Mouse (Mus musculus): ENCODE measurements around the gene Phf21a. TPM values are rescaled to one million over a fixed set of nuclear protein-coding genes. Genes with fewer than 3 reads are reported as not detected.

Gene Phf21a
- total RNA-seq, 2 experiments from 2014 or later = 32.6 to 33.6 TPM

- no peak for DNase-seq
- intact Hi-C loops (cut with DNase I) = no loop called here
Observed at GRCm38 (mm10) chr2:92277787-92278186, 184.9 kb downstream of the Phf21a start.

- intact Hi-C loops (cut with DNase I) = no loop called here
- no peak for DNase-seq
Observed at GRCm38 (mm10) chr2:92278663-92279062, 185.7 kb downstream of the Phf21a start.

GRCm38 (mm10) chr2:92279398-92279797, 186.5 kb downstream of the Phf21a start:
- intact Hi-C loops (cut with DNase I) = no loop called here
- DNase-seq = no peak

DNA sequence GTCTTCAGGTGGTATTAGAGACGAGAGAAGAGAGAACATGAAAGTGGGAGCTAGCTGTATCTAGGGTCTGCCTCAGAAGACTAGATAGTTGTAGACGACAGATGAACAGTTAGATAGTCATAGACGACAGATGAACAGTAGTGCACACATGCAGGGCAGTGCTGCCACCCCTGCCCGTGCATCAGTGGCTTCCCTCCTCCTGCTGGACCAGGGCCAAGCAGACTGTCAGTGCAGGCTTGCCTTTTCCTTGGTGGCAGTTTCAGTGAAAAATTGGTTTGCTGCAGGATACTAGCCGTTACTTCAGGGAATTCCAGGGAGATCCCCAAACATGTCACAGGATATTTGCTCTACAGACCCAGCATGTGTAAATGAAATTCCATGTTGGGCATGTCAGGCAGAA, 192.7 kb downstream of the Phf21a start:
- no peak for DNase-seq
- intact Hi-C loops (cut with DNase I) = no loop called here

DNA sequence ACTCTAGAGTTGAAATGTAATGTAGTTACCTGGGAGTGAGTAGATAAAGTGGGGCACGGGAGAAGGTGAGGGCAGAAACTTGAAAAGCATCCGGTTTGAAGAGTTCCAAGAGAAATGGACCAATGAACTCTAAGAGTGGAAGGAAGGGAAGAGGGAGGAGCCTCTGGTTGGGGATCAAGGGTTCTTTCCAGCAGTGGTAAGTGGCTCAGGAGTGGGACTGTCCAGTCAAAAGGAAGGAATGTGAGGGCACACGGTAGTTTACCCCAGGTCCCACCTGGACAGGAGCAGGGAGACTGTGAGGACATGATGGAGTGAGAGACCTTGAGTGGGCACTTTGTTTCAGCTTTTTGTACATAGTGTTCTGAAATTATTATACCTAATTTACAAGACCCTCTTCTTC, 196.4 kb downstream of the Phf21a start:
- DNase-seq = no peak
- intact Hi-C loops (cut with DNase I) = no loop called here

DNA sequence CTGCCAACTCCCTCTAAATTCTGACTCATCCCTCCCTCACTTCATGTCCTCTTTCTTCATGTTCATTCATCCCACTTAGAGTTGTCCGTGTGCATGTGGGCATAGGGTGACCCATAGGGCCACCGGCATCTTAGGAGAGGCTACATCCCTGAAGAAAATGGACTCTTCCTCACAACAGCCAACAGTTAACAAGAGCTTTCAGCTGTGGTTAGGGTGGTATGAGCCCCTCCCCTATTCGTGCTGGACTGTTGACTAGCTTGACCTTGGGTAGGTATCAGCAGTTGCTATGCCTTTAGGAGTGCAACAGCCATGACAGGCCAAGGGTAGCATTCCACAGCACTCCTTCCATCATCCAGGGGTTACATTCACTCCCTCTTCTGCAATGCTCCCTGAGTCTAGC, 198.6 kb downstream of the Phf21a start:
- no peak for DNase-seq
- intact Hi-C loops (cut with DNase I) = no loop called here

DNA sequence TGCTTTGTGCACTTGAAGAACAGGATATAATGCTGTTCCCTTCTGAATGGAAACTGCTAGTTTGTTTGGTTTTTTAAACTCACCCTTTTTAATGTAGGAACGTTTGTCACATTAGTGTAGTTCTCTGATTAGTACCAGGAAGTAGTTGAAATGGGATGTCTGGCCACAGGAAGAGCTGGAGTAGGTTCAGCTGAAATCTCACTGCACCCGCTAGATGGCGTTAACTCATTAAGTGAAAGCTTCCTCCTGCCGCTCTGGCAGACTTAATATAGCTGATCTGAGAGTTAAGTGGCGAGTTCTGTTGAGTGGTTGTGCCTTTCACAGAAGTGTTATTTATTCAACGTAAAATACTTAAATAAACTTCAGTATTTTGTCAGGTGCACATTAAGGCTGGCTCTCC, 203.5 kb downstream of the Phf21a start:
- intact Hi-C loops (cut with DNase I) = loop anchor here (2.0 kb wide), 2 partner anchors 36 to 142 kb away; no protein-coding TSS in a partner anchor
- DNase-seq = peak; percentile 80 to 88

GRCm38 (mm10) chr2:92299896-92300295, 207.0 kb downstream of the Phf21a start:
- no peak for DNase-seq
- intact Hi-C loops (cut with DNase I) = no loop called here

DNA sequence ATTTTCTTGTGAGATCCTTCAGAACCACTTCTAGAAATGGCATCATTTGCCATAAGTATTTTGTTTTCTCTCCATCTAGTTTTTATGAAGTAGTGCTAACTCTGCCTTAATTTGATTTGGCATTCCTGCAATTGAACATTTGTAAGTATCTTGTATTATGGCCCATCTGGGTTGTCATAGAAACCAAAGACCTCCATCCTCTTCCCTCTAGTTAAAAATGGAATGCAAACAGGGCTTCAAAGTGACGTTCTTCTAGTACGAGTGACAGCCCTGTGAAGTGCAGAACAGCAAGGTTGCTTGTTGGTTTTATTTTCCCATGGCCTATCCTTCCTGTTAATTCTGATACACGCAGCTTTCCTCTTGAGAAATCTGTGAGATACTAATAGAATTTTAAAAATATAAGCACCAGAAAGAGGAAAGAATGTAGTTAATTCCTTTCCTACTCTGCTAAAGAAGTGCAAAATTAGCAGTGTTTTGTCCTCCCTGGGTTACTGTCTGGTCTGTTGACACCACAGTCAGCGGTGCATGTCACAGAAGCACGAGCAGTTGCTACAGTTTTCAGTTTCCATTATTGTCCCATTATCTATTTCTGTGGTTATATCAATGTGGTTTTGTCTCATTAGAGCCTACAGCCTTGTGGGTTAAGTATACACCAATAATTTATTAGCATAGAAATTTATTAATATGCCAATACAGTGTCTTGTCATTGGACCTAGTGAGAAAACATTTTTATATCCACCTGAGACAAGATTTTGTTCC, 209.1 kb downstream of the Phf21a start:
- intact Hi-C loops (cut with DNase I) = no loop called here
- no peak for DNase-seq

GRCm38 (mm10) chr2:92312542-92312941, 219.6 kb downstream of the Phf21a start:
- intact Hi-C loops (cut with DNase I) = no loop called here
- no peak for DNase-seq

DNA sequence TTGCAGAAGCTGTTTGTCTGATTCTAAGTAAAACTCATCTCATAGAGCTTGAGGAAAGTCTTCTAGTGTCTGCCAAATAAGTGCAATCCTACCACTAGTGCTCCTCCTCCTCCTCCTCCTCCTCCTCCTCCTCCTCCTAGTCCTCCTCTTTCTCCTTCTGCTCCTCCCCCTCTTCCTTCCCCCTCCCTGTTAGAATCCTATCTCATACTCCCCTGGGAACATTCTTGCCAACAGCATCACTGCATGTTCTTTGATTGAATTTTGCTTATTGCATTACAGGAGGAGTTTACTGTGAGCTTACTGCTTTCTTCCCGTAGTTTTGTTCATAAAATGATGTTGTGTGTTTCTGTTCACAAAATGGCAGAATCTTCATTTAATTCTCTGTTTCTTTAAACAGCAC, 221.1 kb downstream of the Phf21a start:
- DNase-seq = no peak
- intact Hi-C loops (cut with DNase I) = no loop called here

DNA sequence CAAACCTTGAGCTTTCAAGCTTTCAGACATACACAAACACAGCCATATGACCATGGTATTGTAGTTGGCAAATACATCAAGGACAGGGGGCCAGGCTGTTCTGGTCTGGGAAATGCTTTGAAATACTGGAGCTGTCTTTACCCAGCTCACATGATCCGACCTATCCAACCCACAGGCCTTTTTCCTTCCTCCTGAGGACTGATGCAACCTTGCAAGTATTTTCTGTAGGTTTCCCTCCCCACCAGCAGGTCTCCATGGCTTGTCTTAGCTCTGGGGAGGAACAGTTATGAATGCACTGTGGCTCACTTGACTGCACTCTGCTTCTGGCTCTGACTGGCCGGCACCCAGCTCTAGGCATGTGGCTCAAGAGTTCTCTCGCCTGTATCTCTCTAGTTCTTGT, 223.7 kb downstream of the Phf21a start:
- no peak for DNase-seq
- intact Hi-C loops (cut with DNase I) = no loop called here

DNA sequence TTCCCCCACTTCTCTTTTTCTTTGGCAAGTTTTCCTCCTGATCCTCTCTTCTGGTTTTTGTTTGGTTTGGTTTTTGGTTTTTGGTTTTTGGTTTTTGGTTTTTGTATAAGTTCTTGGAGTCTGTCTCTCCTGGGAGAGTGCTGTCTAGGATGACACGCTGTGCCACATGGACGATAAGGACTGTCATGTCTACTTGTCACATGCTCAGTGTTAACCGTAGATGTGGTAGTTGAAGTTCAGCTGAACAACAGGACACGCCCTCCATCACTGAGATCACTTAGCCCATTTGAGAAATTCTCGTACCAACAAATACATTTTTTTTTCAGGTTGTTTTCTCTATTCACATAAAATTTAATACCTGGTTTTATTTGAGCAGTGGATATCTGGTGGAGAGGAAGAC, 224.3 kb downstream of the Phf21a start:
- intact Hi-C loops (cut with DNase I) = no loop called here
- DNase-seq = no peak

DNA sequence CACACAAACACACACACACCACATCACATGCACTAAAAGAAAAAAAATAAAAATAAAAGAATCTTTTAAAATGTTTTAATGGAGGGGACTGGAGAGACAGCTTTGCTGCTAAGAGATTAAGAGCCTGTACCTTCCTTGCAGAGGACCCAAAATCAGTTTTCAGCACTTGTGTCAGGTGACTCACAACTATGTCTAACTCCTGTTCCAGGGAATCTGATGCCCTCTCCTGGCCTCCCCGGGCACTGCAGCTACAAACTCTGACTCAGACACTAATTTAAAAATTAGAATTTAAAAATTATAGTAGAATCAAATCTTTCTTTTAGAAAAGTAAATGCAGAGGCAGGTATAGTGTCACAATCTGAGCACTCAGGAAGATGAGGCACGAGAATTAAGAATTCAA, 229.8 kb downstream of the Phf21a start:
- peak in 1 of 2 experiments; percentile 37 for DNase-seq
- intact Hi-C loops (cut with DNase I) = no loop called here

- DNase-seq = no peak
- intact Hi-C loops (cut with DNase I) = loop anchor here (5.0 kb wide), 1 partner anchor 143 kb away; no protein-coding TSS in a partner anchor
Observed at GRCm38 (mm10) chr2:92325676-92326075, 232.8 kb downstream of the Phf21a start.

GRCm38 (mm10) chr2:92326221-92326620, 233.3 kb downstream of the Phf21a start:
- DNase-seq = no peak

GRCm38 (mm10) chr2:92327601-92328000, 234.7 kb downstream of the Phf21a start:
- intact Hi-C loops (cut with DNase I) = loop anchor here (5.0 kb wide), 1 partner anchor 145 kb away; no protein-coding TSS in a partner anchor

More at GRCm38 (mm10) chr2:92326221-92326620, 233.3 kb downstream of the Phf21a start:
- intact Hi-C loops (cut with DNase I) = loop anchor here (5.0 kb wide), 1 partner anchor 144 kb away; no protein-coding TSS in a partner anchor

DNA sequence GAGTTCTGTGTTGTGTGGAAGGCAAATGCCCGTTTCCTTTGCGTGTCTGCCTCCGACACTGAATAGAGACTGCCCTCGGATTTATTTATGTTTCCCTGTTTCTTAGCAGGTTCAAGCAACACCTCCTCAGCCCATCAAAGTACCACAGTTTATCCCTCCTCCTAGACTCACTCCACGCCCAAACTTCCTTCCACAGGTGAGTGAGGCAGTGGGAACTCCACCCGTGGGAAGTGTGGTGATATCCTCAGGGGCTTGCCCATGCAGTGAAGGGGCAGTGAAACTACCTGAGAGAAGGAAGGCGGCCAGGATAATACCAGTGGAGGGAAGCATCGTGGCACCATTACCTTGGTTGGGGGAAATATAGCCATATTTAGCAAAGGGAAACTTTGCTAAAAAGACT, 235.3 kb downstream of the Phf21a start:
- intact Hi-C loops (cut with DNase I) = loop anchor here (5.0 kb wide), 1 partner anchor 146 kb away; no protein-coding TSS in a partner anchor
- DNase-seq = no peak

More at GRCm38 (mm10) chr2:92327601-92328000, 234.7 kb downstream of the Phf21a start:
- no peak for DNase-seq

DNA sequence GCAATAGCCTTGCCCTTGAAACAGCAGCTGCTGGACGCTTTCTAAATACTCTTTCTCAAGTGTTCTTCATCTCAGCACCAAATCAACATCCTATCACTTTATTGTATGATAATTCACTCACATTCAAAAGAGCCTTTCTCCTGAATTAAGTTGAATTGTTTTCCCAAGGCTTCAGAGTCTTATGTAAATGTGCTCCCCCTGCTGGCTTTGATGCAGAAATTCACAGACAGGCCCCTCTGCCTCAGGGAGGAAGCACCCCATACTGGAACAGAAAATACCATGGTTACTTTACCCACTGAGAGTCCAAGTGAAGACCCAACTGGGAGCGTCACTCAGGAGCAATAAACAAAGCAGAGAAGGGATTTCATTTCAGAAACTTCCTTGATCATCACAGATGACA, 237.9 kb downstream of the Phf21a start:
- intact Hi-C loops (cut with DNase I) = loop anchor here (5.0 kb wide), 1 partner anchor 344 kb away; no protein-coding TSS in a partner anchor
- peak in 1 of 2 experiments; percentile 52 for DNase-seq

DNA sequence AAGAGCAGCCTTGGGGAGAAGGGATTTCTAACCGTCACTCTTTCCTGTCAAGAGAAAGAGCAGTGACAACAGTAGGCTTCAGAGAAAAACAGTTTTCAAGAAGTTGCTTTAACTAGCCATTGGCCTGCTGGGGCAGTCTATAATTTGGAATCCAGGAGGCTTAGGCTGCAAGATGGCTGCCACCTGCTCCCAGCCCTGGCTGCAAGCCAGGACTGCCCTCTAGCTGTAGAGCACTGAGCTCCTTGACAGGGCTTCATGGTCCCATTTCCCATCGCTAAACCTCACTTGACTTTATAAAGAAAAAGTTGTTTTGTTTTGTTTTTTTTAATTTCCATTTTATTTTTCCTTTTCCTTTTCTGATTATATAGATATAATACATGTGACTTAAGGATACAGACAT, 238.5 kb downstream of the Phf21a start:
- intact Hi-C loops (cut with DNase I) = loop anchor here (5.0 kb wide), 1 partner anchor 344 kb away; no protein-coding TSS in a partner anchor
- DNase-seq = peak in 1 of 2 experiments; percentile 26

DNA sequence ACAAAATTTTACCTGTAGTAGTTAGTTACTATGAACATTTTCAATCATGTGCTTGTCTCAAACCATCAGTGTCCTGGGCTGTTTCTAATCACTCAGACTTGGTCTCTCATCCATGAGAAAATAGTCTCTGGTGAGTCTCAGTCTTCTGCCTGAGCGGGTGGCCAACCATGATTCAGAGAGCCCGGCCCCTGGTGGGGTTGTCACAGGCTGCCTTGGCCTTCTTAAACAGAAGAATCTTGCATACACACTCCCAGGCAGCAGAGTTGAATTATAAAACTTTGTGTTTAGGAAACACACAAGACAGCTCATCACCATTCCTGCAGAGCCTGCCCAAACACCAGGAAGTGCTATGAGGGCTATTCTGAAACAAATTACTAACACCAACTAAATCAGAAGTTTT, 239.0 kb downstream of the Phf21a start:
- intact Hi-C loops (cut with DNase I) = loop anchor here (2.0 to 5.0 kb wide), 2 partner anchors 35 to 345 kb away; no protein-coding TSS in a partner anchor
- DNase-seq = no peak

GRCm38 (mm10) chr2:92342418-92342817, 249.5 kb downstream of the Phf21a start:
- DNase-seq = no peak
- intact Hi-C loops (cut with DNase I) = no loop called here
